Mouse (Mus musculus) thymus, postnatal 10 days (tissue): ENCODE measurements around the gene Dnmt1.

Source experiments
- DNase-seq, 2 experiments: peaks; one replicate each; pipeline ENCODE4 v3.0.0; 2021; ENCODE audit warnings: low spot score in 2 of 2

Dnmt1 gene

DNA sequence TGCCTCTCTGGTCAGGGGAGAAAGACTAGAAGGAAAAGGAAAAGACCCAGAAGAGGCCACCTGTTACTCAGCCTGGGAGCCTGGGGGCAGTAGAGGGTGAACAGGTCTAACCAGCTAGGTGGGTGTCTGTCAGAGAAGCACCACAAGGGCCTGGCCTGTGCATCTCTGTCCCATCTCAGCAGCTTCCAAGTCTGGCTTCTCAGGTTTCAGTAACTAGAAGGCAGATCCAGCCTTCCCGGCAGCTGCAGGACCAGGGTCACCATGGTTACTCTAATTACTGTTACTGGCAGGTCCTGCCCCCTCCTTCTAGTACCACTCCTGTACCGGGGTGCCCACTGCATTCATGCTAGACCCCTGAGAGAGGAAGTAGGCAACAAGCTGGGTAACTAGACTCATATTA, 15.8 kb downstream of the Dnmt1 start:
- DNase-seq = no peak

DNA sequence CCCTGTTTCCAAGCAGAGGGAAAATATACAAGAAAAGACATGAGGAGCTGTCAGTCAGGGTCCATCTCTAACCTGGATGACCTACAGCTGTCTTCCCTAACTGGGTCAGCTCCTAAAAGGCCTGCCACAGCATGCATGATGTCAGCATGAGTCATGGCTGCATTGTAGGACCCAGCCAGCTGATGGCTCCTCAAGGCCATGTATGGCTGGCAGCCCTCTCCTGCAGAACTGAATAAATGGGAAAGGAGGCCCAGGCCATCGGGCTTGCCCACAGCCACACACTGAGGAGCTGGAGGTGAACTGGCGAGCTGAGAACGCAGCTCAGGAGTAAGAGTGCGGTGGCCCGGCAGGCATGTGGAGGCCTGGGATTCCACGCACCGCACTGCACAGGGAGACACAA, 16.3 kb downstream of the Dnmt1 start:
- DNase-seq = no peak

GRCm38 (mm10) chr9:20923258-20923657, 36.4 kb downstream of the Dnmt1 start:
- DNase-seq = no peak

GRCm38 (mm10) chr9:20916160-20916559, 43.5 kb downstream of the Dnmt1 start:
- peak; percentile 40 to 71 for DNase-seq

- DNase-seq = no peak
Measured at GRCm38 (mm10) chr9:20909948-20910347, 49.7 kb downstream of the Dnmt1 start.

GRCm38 (mm10) chr9:20902174-20902491, 57.6 kb downstream of the Dnmt1 start:
- no peak for DNase-seq

GRCm38 (mm10) chr9:20901466-20902173, 58.1 kb downstream of the Dnmt1 start:
- peak; percentile 47 to 73 for DNase-seq

DNA sequence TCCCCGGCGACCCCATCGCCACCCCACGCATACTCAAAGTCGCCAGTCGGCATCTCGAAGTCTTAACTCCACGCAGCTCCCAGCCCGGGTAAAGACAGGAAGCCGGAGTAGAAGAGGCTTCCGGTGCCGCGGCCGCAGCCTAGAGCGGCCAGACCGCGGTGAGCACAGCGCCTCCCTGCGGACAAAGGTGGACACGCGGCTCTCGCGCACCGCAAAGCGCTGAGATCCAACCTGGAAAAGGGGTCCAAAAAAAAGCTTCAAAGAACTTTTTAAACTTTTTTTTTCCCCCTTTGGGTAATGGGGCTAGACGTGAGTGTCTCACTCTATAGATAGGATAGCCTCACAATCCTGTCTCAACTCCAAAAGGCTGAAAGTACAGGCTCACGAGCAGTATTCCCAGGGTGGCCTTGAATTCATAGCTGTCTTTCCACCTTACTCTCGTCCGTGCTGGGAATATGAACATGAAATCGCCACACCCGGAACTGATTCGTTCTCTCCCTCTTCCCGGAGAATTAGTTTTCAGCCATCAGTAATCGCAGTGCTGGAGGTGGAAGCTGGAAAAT, 61.1 kb downstream of the Dnmt1 start, which contains the start of gene Eif3g:
TSS of gene Eif3g (minus strand) at position 113 of the 563 bp plus-strand sequence.
- DNase-seq = peak; percentile 75 to 89

DNA sequence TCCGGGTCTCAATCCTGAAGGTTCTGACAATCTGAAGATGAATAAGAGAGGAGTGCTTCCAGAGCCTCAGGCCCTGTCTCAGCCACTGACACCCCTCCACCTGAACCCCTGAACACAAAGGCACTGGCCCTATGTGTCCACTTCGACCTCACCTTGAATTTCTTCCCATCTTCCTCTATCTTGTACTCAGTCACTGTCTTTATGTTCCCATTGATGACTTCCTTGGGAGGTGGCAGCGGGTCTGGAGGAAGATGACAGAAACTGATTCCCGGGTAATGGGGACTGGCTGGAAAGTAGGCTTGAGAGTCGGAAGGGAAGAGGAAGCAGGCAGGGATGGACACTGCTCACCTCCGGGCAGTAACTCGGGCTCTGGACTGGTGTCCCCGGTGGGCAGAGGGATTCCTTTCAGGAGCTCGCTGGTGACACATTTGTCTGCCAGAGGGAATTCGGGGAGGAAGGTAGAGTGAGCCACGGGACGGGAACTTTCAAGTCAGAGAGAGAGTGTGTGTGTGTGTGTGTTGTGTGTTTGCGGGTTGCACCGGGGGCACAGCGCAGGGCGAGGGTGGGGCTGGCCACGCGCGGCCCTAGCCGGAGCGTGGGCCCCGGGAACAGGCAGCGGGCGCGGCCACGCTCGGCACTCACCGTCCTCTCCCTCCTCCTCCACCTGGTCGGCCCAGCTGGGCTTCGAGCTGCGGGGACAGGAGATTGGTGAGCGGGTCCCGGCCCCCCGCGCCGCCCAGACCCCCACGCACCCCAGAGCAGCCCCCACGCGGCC, 61.8 kb downstream of the Dnmt1 start:
- no peak for DNase-seq

GRCm38 (mm10) chr9:20895382-20895781, 64.3 kb downstream of the Dnmt1 start:
- DNase-seq = no peak

DNA sequence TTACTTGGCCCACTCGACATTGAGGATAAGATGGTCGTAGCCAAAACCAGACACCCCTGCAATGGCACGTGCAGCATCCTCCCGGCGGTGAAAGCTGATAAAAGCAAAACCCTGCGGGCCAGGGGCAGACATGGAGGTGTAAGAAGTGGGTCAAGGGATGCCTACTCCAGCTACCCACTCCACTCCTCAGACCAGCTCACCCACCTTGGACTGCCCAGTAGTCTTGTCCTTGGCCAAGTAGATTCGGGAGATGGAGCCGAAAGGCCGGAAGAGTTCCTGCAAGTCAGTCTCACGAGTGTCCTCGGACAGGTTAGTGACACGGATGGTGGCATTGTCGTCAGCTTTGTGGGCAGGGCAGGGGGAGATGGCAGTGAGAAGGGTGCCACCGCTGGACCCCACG, 65.1 kb downstream of the Dnmt1 start:
- DNase-seq = no peak

- no peak for DNase-seq
Measured at GRCm38 (mm10) chr9:20893590-20894343, 65.9 kb downstream of the Dnmt1 start.

DNA sequence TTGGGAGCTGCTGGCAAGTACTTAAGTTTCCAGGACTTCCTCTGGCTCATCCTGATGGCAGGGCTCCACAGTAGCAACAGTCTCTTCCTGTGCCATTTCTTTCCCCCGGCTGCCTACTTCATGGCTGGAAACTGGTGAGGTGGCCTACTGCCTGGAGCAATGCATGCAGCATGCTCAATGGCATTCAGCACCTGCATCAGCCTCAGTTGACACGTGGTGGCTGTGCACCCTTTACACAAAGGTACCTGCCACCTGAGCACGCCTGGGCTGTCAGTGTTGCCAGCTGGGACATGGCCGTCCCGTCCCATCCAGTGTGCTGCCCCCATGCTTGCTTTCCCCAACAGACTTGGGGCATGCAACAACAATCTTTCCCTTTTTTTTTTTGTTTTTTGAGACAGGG, 66.6 kb downstream of the Dnmt1 start:
- no peak for DNase-seq

DNA sequence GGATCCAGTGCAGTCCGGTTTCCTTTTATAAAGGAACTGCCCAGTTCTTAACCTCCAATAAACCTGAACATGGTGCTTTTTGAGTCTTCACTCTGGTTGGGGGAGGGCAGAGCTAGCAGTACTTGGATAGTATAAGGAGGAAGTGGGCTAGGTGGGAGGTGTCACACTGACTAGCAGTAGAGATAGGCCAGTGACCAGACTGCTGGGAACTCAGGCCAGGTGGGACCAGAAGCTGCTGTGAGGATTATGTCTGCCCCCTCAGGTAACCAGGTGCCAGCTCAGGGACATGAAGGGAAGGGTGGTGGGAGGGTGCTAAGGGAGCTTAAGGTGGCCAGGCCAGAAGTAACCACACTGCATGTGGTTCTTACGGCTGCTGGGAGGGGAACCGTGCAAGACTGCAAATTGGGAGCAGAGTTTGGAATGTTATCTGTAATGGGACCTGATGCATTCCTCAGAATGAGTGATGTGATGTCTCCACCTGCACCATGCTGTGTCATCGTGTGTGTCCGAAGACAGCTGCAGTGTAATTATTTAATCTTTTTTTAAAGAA, 67.5 kb downstream of the Dnmt1 start:
- DNase-seq = no peak

DNA sequence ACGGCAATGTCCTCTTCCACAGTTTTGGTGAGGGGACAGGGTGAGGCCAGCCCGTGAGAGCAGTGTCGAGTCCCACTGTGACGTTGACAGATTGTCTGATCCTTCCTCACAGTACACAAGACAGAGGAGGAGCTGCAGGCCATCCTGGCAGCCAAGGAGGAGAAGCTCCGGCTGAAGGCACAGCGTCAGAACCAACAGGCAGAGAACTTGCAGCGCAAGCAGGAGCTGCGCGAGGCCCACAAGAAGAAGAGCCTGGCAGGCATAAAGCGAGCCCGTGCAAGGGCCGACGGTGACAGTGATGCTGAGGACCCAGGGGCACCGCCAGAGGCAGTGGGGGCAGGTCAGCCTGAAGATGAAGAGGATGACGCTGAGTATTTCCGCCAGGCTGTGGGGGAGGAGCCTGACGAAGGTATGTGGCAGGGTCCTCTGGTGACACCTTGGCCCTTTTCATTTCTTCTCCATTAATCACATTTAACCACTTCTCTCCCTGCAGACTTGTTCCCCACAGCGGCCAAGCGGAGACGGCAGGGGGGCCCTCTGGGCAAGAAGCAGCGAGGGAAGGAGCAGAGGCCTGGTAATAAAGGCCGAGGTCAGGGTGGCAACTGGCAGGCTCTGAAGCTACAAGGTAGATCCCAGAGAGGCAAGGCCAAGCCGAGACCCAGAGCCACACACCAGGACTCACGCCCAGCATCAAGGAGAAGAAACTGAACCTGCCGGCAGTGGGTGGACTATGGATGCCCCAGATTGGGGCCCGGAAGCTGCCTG, 68.2 kb downstream of the Dnmt1 start:
- no peak for DNase-seq

DNA sequence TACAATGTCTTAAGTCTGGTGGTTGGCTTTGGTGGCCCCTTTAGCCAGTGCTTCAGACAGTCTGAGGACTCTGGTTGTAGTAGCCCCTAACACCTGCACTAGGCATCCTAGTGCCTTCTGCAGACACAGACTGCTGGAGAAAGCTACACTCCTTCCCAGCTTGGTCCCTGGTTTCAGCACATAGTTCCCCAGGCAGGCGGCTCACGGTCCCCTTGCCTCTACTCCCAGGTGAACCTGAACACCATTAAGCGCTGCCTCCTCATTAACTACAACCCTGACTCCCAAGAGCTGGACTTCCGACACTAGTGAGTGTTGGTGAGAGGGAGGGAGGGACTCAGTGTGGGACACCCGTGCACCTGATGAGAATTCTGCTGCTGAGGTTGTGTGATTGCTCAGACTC, 69.3 kb downstream of the Dnmt1 start:
- DNase-seq = no peak

GRCm38 (mm10) chr9:20889185-20890141, 70.2 kb downstream of the Dnmt1 start:
- no peak for DNase-seq

DNA sequence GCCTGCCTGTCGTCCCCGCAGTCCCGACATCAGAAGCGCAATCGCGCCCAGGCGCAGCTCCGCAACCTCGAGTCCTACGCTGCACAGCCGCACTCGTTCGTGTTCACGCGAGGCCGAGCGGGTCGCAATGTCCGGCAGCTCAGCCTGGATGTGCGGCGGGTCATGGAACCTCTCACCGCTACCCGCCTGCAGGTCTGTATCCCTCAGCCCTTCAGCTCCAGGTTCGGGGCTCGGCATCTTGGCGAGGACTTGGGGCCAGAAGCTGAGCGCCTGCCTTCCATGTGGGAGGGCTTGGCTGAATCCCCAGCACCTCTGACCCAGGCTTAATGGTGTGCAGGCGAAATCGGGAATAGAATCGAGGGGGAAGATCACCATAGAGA, 71.3 kb downstream of the Dnmt1 start:
- no peak for DNase-seq

- peak; percentile 89 to 90 for DNase-seq
Measured at GRCm38 (mm10) chr9:20887704-20888385, 71.8 kb downstream of the Dnmt1 start, which contains the start of gene Ppan. TSS of gene Ppan (plus strand) at chr9:20888175.
